Mouse (Mus musculus): ENCODE data around the gene Eif4g3. TPM values are rescaled to one million over a fixed set of nuclear protein-coding genes. Genes with fewer than 3 reads are reported as not detected.

Eif4g3 gene
- polyA plus RNA-seq (2012; rRNA removed): 72.1 TPM in 2 replicates

- Histone ChIP-seq H3K27ac (ENCODE audit: control insufficient read depth, insufficient read depth, low read length) (no peak within 1 kb of the TSS), H3K4me3 (ENCODE audit: control insufficient read depth, insufficient read depth, low read length) (peak within 1 kb of the TSS; percentile 92), H3K36me3 (ENCODE audit: control insufficient read depth, insufficient read depth, low read length) (peaks cover under 1% of the 10 kb centered on the region), H3K4me1 (replicated peaks; ENCODE audit: control insufficient read depth, insufficient read depth, low read length) (peaks cover 11% of the 10 kb centered on the region), H3K27me3 (ENCODE audit: control insufficient read depth, insufficient read depth, low read length) (no peaks in the 10 kb centered on the region)
- no peak for DNase-seq
- WGBS: 4% methylated on average over 39 of the region's 39 CpGs
- TF ChIP-seq POLR2A (IDR thresholded peaks at IDR 0.05; ENCODE audit: control insufficient read depth, extremely low read depth, insufficient read depth, low read length, poor library complexity): no peak
- TF ChIP-seq CTCF (IDR thresholded peaks at IDR 0.05; ENCODE audit: borderline replicate concordance, control insufficient read depth, extremely low read depth, insufficient read depth, low read length, poor library complexity): no peak
These were observed at the start of gene Eif4g3 for GRCm38 (mm10) chr4:137992890-137993289. Gene Eif4g3, plus strand, starts transcription at chr4:137993022.

- no peaks in the 10 kb centered on the region for H3K4me1 ChIP-seq (replicated peaks; ENCODE audit: control insufficient read depth, insufficient read depth, low read length)
- DNase-seq: no peak
- 93% methylated on average over 10 of the region's 10 CpGs for WGBS
- TF ChIP-seq POLR2A (IDR thresholded peaks at IDR 0.05; ENCODE audit: control insufficient read depth, extremely low read depth, insufficient read depth, low read length, poor library complexity) (no peak), CTCF (IDR thresholded peaks at IDR 0.05; ENCODE audit: borderline replicate concordance, control insufficient read depth, extremely low read depth, insufficient read depth, low read length, poor library complexity) (no peak)
- no peak overlapping the region for H3K27ac ChIP-seq (ENCODE audit: control insufficient read depth, insufficient read depth, low read length)
- no peak overlapping the region for H3K4me3 ChIP-seq (ENCODE audit: control insufficient read depth, insufficient read depth, low read length)
- peaks cover 13% of the 10 kb centered on the region; the same call in 1 of the 2 replicates for H3K36me3 ChIP-seq (ENCODE audit: control insufficient read depth, insufficient read depth, low read length)
- H3K27me3 ChIP-seq (ENCODE audit: control insufficient read depth, insufficient read depth, low read length): no peaks in the 10 kb centered on the region
These were observed 49.3 kb upstream of the Eif4g3 start for GRCm38 (mm10) chr4:137943540-137943939.

GRCm38 (mm10) chr4:137945376-137945775 is 47.4 kb upstream of the Eif4g3 start:
- Histone ChIP-seq H3K27ac (ENCODE audit: control insufficient read depth, insufficient read depth, low read length) (no peak overlapping the region), H3K4me1 (replicated peaks; ENCODE audit: control insufficient read depth, insufficient read depth, low read length) (no peaks in the 10 kb centered on the region), H3K36me3 (ENCODE audit: control insufficient read depth, insufficient read depth, low read length) (peaks cover 11% of the 10 kb centered on the region; the same call in 1 of the 2 replicates), H3K27me3 (ENCODE audit: control insufficient read depth, insufficient read depth, low read length) (no peaks in the 10 kb centered on the region), H3K4me3 (ENCODE audit: control insufficient read depth, insufficient read depth, low read length) (no peak overlapping the region)
- TF ChIP-seq CTCF (IDR thresholded peaks at IDR 0.05; ENCODE audit: borderline replicate concordance, control insufficient read depth, extremely low read depth, insufficient read depth, low read length, poor library complexity) (no peak), POLR2A (IDR thresholded peaks at IDR 0.05; ENCODE audit: control insufficient read depth, extremely low read depth, insufficient read depth, low read length, poor library complexity) (no peak)
- WGBS: 78% methylated on average over 4 of the region's 4 CpGs
- DNase-seq: no peak

GRCm38 (mm10) chr4:137946419-137946818 is 46.4 kb upstream of the Eif4g3 start:
- no peak overlapping the region for H3K4me3 ChIP-seq (ENCODE audit: control insufficient read depth, insufficient read depth, low read length)
- H3K36me3 ChIP-seq (ENCODE audit: control insufficient read depth, insufficient read depth, low read length): 0 out of 2 replicates have a peak, but pooled peaks cover 9% of the 10 kb centered on the region
- H3K27me3 ChIP-seq (ENCODE audit: control insufficient read depth, insufficient read depth, low read length): no peaks in the 10 kb centered on the region
- WGBS: 92% methylated on average over 11 of the region's 11 CpGs
- no peak for DNase-seq
- no peaks in the 10 kb centered on the region for H3K4me1 ChIP-seq (replicated peaks; ENCODE audit: control insufficient read depth, insufficient read depth, low read length)
- H3K27ac ChIP-seq (ENCODE audit: control insufficient read depth, insufficient read depth, low read length): no peak overlapping the region
- TF ChIP-seq CTCF (IDR thresholded peaks at IDR 0.05; ENCODE audit: borderline replicate concordance, control insufficient read depth, extremely low read depth, insufficient read depth, low read length, poor library complexity) (no peak), POLR2A (IDR thresholded peaks at IDR 0.05; ENCODE audit: control insufficient read depth, extremely low read depth, insufficient read depth, low read length, poor library complexity) (no peak)

GRCm38 (mm10) chr4:137952840-137953239 is 40.0 kb upstream of the Eif4g3 start:
- H3K27me3 ChIP-seq (ENCODE audit: control insufficient read depth, insufficient read depth, low read length): no peaks in the 10 kb centered on the region
- no peak overlapping the region for H3K4me3 ChIP-seq (ENCODE audit: control insufficient read depth, insufficient read depth, low read length)
- H3K4me1 ChIP-seq (replicated peaks; ENCODE audit: control insufficient read depth, insufficient read depth, low read length): no peaks in the 10 kb centered on the region
- H3K27ac ChIP-seq (ENCODE audit: control insufficient read depth, insufficient read depth, low read length): no peak overlapping the region
- peaks cover 4% of the 10 kb centered on the region for H3K36me3 ChIP-seq (ENCODE audit: control insufficient read depth, insufficient read depth, low read length)
- DNase-seq: peak; percentile 80
- TF ChIP-seq POLR2A (IDR thresholded peaks at IDR 0.05; ENCODE audit: control insufficient read depth, extremely low read depth, insufficient read depth, low read length, poor library complexity): no peak
- TF ChIP-seq CTCF (IDR thresholded peaks at IDR 0.05; ENCODE audit: borderline replicate concordance, control insufficient read depth, extremely low read depth, insufficient read depth, low read length, poor library complexity): no peak
- 55% methylated on average over 4 of the region's 4 CpGs for WGBS

GRCm38 (mm10) chr4:137954184-137954583 is 38.6 kb upstream of the Eif4g3 start:
- Histone ChIP-seq H3K27me3 (ENCODE audit: control insufficient read depth, insufficient read depth, low read length) (no peaks in the 10 kb centered on the region), H3K27ac (ENCODE audit: control insufficient read depth, insufficient read depth, low read length) (no peak overlapping the region), H3K4me1 (replicated peaks; ENCODE audit: control insufficient read depth, insufficient read depth, low read length) (no peaks in the 10 kb centered on the region), H3K4me3 (ENCODE audit: control insufficient read depth, insufficient read depth, low read length) (no peak overlapping the region), H3K36me3 (ENCODE audit: control insufficient read depth, insufficient read depth, low read length) (peaks cover 16% of the 10 kb centered on the region)
- TF ChIP-seq POLR2A (IDR thresholded peaks at IDR 0.05; ENCODE audit: control insufficient read depth, extremely low read depth, insufficient read depth, low read length, poor library complexity): no peak
- no peak for TF ChIP-seq CTCF (IDR thresholded peaks at IDR 0.05; ENCODE audit: borderline replicate concordance, control insufficient read depth, extremely low read depth, insufficient read depth, low read length, poor library complexity)
- 97% methylated on average over 2 of the region's 2 CpGs for WGBS
- no peak for DNase-seq

GRCm38 (mm10) chr4:137954926-137955396 is 37.9 kb upstream of the Eif4g3 start:
- Histone ChIP-seq H3K4me1 (replicated peaks; ENCODE audit: control insufficient read depth, insufficient read depth, low read length) (no peaks in the 10 kb centered on the region), H3K27me3 (ENCODE audit: control insufficient read depth, insufficient read depth, low read length) (no peaks in the 10 kb centered on the region), H3K27ac (ENCODE audit: control insufficient read depth, insufficient read depth, low read length) (no peak overlapping the region), H3K36me3 (ENCODE audit: control insufficient read depth, insufficient read depth, low read length) (peaks cover 22% of the 10 kb centered on the region), H3K4me3 (ENCODE audit: control insufficient read depth, insufficient read depth, low read length) (no peak overlapping the region)
- no peak for TF ChIP-seq POLR2A (IDR thresholded peaks at IDR 0.05; ENCODE audit: control insufficient read depth, extremely low read depth, insufficient read depth, low read length, poor library complexity)
- DNase-seq: peak; percentile 14
- 56% methylated on average over 8 of the region's 8 CpGs for WGBS

Data from thymus, adult 2 months (tissue).